Mouse (Mus musculus): Measurements from ENCODE around the gene Tprn.

Gene Tprn

DNA sequence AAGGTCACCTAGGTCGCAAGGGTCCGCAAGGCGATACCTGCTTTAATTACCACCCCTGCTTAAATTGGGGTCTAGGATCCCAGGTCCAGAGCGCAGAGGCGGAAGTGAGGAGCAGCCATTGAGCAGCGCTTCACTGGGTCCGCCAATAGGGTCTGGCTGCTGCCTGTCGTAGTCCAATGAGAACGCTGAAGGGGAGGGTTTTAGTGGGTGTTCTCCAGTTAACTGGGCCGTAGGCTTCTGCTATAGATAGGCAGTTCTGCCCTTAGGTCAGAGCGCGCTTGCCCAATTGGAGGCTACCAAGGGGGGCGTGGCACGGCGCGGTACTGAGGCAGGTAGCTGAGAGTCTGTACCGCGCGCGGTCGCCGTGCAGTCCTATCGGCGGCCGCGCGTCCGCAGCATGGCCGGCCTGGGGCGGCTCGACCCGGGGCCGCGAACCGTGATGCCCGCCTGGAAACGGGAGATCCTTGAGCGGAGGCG is at the start of gene Tprn:
Gene Tprn, plus strand, starts transcription at position 328 of the 477 bp plus-strand sequence.
- peak; percentile 96 for ATAC-seq (ENCODE audit: low TSS enrichment)

GRCm38 (mm10) chr2:25213266-25213865 is 49.1 kb upstream of the Tprn start:
- ATAC-seq (ENCODE audit: low TSS enrichment): no peak

DNA sequence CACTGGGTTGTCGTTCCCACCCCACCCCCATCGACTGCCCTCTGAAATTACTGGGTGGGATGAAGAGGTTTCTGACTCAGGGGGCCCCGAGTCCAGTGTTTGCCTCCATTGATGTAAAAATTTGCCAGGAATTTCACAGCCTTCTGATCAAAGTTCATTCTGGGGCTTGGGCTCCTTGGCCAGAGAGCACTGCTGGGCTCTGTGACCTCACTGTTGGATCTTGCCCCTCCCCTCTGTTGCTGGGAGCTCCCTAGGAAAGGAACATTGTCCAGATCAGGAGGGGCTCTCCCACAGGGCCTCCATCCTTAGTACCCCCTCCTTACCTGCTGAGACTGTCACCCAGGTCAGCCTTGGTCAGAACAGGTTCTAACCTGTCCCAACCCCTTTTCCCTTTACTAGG is 48.0 kb upstream of the Tprn start, which contains the start of gene Stpg3:
Gene Stpg3, minus strand, starts transcription at position 194 of the 400 bp plus-strand sequence.
- ATAC-seq (ENCODE audit: low TSS enrichment): no peak

DNA sequence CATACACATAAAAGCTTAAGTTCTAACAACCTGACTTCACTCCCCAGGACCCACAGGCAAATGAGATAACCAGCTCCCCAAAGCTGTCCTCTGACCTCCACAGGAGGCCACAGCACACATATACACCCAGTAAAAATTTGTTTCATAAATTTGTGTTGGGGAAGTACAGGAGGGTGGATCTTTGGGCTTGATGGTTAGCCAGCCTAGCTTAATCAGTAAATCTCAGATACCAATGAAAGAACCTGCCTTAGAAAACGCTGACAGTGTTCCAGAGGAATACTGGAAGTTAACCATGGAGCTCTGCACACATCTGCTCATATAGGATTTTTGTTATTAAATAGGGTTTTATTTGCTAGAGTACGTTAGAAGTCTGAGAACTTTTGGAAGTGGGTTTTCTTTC is 44.8 kb upstream of the Tprn start:
- no peak for ATAC-seq (ENCODE audit: low TSS enrichment)

- no peak for ATAC-seq (ENCODE audit: low TSS enrichment)
Observed at GRCm38 (mm10) chr2:25218445-25218844, 44.0 kb upstream of the Tprn start, which contains the start of gene Fam166a. Gene Fam166a (plus strand): TSS chr2:25218745.

DNA sequence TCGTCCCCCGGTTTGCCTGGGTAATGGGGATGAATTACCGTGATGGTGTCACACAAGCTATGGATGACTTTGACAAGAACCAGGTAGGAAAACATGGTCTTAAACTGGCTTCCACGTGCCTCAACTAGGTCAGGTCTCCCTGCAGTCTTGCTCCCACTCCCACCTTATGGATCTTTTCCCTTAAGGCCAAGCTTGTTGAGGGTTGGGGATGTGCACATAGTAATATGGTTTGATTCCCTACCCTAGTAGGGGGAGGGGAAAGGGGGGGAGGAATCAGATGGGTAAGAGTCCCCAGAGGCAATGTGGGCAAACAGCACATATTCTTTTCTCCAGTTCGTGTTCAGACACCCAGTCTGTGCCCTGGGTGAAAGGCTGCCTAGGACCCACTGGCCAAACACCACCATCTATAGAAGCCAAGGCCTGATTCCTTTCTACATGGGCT is 41.1 kb upstream of the Tprn start:
- no peak for ATAC-seq (ENCODE audit: low TSS enrichment)

DNA sequence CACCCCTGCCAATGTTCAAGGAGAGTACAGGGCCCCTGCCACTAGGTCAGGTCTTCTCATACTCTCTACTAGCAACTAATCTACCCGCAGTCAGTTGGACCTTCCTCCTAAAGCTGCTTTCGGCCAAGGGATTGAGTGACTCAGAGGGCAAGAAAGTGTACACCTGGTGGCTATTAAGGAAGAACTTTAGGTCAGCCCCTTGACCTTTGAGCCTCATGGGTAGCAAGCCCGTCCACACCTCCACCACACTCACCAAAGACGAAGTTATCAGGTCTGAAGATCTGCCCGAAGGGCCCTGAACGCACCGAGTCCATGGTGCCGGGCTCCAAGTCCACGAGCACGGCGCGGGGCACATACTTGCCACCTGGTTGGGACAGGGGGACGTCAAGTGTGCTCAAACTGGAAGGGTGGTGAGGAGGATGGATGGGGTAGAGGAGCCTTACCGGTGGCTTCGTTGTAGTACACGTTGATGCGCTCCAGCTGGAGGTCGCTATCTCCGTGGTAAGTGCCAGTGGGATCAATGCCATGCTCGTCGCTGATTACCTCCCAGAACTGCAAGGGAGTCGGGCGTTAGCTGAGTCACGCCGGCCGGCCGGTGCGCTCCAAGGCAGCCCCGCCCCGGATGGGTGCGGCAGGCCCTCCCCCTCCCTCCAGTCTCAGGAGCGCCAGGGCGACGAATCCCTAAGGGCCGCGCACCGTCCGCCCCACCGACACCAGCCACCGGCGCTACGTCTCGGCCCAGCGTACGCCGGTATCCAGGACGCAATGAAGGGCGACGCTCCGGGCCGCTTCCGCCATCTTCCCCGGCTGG is 38.5 kb upstream of the Tprn start:
- ATAC-seq (ENCODE audit: low TSS enrichment): peak; percentile 44

GRCm38 (mm10) chr2:25224492-25224765 is 38.0 kb upstream of the Tprn start, which contains the start of gene Tubb4b:
Gene Tubb4b (minus strand): TSS chr2:25224702.
- no peak for ATAC-seq (ENCODE audit: low TSS enrichment)

DNA sequence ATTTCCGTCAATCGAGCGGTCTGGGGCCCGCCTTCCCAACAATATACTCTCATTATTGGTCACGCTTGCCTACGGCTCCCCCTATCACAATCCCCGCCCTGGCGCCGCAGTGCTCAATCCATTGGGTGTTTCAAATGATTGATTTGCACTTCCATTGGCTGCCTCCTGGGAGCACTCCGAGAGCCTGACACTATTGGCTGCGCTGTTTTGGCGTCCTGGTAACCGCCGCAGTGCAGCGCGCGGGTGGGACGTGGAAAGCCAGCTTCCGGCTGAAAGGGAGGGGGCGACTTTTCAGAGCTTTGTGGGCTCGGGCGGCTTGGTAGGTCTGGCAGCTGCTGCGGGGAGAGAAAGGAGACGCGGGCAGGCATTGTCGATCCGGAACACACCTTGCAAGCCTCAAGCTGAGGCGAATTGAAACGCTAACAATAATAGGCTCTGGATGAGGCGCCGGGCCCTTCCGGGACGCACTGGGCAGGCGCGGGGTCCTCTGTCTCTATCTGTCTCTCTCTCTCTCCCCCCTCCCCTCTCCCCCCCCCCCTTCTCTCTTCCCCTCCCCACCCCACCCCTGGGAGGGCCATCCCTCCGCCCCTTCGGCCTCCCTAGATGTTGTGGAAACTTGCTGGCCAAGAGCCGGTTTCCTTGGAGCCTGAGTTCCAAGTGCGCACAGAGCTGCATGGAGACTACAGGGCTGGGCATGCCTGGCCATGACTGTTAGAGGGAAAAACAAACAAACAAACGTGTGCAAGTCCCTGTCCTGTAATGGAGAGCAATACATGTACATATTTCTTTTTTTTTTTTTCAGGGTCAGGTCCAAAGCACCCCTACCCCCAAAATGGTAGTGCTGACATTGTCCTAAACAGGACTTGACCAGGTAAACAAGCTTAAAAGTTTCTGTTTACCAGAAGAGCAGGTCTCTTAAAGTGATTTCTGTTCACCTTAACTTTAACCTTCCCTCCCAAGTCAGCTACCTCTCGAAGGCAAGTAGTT is 37.4 kb upstream of the Tprn start:
- ATAC-seq (ENCODE audit: low TSS enrichment): peak; percentile 83

DNA sequence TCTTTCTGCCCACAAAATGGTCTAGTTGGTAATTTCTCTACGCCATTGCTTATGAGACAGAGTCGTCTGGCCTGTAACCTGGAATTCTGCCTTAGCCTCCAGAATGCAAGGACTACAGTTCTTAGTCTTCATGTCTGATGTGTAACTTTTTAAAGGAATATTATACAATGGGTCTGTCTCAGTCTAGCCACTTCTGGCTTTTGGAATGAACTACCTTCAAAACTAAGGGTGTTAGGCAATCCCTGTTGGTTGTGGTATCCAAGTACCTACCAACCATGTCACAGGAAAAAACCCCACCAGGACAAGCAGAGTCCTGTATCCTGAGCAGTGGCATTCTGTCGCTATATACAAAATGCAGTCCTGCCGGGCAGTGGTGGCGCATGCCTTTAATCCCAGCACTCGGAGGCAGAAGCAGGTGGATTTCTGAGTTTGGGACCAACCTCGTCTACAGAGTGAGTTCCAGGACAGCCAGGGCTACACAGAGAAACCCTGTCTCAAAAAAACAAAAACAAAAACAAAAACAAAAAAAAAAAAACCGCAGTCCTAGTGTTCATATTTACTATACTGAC is 36.5 kb upstream of the Tprn start:
- ATAC-seq (ENCODE audit: low TSS enrichment): no peak

DNA sequence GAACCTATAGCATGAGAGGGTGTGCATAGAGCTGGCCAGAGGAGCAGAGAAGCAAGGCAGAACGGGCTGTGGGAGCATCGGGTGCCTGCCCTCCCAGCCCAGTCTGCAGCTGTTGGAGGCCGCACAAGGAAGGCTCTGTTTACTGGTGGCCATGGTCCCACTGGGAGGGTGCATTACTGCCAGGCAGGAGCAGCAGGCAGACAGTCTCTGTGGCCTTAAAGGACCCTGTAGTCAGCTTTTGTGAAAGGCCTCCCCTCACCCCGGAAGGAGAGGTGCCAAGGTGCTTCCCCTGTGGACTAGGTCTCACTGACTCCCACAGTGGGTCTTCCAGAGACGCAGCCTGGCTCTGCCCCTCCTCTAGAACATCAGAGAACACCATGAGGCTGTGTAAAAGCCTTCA is 35.6 kb upstream of the Tprn start:
- no peak for ATAC-seq (ENCODE audit: low TSS enrichment)

- ATAC-seq (ENCODE audit: low TSS enrichment): no peak
Observed at GRCm38 (mm10) chr2:25227406-25227805, 35.0 kb upstream of the Tprn start.

DNA sequence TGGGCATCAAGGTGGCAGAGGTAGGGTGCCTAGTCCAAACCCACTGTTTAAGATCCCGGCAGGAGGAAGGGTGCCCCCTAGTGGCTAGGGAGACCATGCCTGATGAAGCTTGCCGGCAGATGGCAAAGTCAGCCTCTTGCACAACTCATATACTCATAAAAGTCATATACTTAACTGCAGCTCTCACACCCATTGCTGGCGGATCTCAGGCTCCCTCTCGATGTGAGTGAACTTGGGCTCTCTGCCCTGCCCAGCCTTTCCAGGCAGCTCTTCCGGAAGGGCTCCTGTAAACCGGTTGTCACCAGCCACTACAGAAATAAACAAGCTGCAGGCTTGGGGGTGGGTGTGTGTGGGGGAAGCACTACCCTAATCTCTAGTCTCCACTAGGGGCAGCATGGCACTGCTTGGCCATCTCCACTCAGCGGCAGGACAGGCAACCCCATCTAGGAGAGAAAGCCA is 34.0 kb upstream of the Tprn start:
- ATAC-seq (ENCODE audit: low TSS enrichment): peak; percentile 46

DNA sequence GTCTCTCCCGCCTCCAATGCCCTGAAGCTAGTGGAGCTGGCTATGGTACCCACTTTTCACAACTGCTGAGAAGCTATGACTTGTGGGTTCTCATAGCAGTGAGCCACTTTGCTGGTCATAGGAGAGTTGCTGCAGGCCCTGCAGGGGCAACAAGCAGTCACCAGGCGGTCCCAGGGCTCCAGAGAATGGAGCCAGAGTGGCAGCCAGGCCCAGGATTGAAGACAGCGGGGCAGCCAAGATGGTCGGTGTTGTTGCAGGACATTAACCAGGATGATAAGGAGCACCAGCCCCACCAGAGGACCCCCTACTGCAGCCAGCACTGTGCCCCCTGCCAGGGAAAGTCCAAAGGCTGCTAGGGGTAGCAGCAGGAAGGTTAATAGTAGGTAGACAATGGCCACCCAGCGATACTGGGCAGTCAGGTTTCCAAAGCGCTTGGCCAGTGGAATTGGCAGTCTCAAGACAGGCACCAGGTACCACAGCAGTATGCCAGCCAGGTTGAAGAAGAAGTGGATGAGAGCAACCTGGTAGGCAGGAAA is 33.4 kb upstream of the Tprn start:
- ATAC-seq (ENCODE audit: low TSS enrichment): no peak

DNA sequence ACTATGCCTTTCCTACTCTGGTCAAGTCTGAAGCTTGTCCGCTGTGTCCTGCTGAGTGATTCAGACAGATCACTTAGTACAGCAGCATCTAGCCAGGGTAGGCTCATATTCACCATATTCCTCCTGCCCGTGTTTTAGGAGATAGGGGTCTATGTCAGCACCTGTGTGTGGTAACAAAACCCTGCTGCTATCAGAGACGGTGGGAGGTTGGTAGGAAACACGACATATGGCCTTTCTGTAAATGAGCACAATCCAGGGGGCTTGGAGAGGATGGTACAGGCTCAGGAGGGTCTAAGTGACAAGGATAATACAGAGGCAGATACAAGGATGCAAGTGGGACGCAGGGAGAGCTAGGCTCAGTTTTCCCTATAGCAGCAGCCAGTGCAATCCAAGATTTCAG is 32.8 kb upstream of the Tprn start:
- no peak for ATAC-seq (ENCODE audit: low TSS enrichment)

GRCm38 (mm10) chr2:25230581-25230980 is 31.8 kb upstream of the Tprn start:
- no peak for ATAC-seq (ENCODE audit: low TSS enrichment)

DNA sequence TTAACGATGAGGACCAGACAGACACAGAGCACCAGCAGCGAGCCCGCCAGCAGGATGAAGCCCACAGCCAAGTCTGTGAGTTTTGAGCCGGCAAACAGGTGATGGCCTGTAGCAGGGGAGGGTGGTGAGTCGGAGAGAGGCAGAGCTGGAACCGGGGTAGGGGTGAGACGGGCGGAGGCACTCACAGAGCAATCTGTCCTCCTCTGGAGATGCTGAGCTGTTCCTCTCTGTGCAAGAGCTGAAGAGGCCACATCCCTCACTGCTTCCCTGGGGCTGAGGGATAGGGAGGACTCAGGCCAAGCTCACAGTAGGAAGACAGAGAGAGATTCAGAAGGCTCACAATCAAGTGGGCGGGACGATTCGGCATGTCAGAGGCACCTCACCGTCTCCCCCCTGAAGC is 31.4 kb upstream of the Tprn start:
- no peak for ATAC-seq (ENCODE audit: low TSS enrichment)

GRCm38 (mm10) chr2:25233421-25233820 is 29.0 kb upstream of the Tprn start:
- ATAC-seq (ENCODE audit: low TSS enrichment): no peak

DNA sequence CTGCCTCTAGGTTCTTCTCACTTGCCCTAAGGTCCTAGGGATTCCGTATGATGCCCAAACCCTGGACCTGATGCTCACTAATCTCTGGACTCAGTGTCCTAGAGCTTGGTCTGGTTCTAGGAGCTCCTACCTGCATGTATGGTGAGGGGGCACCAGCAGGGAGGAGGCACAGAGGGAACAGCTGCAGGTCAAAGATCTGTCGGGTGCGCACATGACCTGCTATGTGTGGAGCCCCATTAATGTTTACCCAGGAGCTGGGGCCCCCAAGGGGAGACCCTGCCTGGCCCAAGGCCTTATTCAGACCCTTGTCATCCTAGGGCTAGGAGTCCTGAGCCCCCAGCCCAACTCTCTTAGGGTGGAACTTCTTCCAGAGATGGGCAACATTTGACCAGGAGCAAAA is 28.4 kb upstream of the Tprn start, which contains the start of gene Slc34a3:
Gene Slc34a3, minus strand, starts transcription at position 315 of the 400 bp plus-strand sequence.
- ATAC-seq (ENCODE audit: low TSS enrichment): no peak

DNA sequence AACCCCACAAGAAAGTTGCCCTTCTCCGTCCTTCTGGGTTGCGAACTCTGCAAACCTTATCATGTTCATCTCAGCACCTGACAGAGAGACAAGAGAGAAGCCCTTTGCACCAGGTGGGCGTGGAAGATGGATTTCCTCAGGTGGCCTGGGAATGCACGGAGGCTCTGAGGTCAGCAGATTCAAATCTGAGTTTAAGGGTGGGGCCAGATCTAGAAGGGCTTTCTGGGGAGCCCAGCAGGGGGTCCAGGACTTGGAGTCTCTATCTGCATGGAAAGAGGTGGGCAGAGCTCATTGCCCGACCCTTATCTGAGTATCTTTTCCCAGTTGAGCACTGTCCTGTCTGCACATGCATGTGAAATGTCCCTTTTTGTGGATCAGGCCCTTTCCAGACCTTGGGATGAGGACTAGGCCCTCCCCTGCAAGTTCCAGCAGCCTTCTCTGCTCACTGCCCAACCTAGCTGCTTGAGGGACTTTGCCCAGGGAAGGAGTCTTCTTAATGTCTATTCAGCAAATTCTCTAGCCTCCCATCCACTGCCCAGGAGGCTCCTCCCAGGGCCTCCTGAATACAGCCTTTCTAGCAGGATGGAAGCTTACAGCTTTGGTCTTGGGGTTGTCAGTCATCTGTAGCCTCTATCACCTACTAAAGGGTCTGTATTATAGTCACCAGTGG is 27.7 kb upstream of the Tprn start:
- ATAC-seq (ENCODE audit: low TSS enrichment): no peak

DNA sequence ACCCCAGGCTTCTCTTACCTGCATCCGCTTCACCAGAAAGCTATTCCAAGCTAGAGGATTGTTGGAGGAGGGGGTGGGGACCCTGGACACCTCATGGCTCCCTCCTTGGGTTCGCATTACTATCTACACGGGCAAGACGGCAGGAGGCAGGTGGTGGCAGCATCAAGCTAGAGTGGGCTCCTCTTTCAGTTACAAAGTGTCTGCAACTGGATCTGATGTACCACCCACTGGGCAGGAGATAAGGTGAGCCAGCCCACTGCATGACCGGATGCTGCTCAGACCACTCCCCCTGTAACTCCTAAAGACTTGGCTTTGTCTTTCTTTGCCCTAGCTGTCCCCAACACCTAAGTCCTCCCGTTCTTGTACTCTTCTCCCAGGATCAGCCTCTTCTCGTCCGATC is 25.8 kb upstream of the Tprn start, which contains the start of gene Rnf224:
Gene Rnf224, minus strand, starts transcription at position 174 of the 400 bp plus-strand sequence.
- no peak for ATAC-seq (ENCODE audit: low TSS enrichment)
